Mouse (Mus musculus) lung, postnatal 0 days (tissue): Measurements from ENCODE around the gene Gm48552. TPM values are rescaled to one million over a fixed set of nuclear protein-coding genes. Genes with fewer than 3 reads are reported as not detected.

ENCODE experiments used
- ATAC-seq: fragments of 200-750 bp; cut with Nextera tagmentation; 2 replicates; pipeline ENCODE4 v1.8.0; 2017; ENCODE audit warnings: moderate library complexity
- DNase-seq: peaks from one replicate; pipeline ENCODE4 v3.0.0-alpha.2; 2016; ENCODE audit warnings: low spot score
- H3K27ac ChIP-seq: fragments of 300-500 bp; sonication (generic); 2 replicates; pipeline ENCODE4 v1.5.1; 2014; ENCODE audit warnings: antibody characterized with exemption, mild to moderate bottlenecking, low read length, mixed read lengths
- H3K27me3 ChIP-seq: fragments of 300-500 bp; sonication (generic); replicated peaks from 2 replicates; pipeline ENCODE4 v1.6.1; 2014; ENCODE audit warnings: low read length, mixed read lengths; ENCODE audit not compliant: insufficient read depth
- H3K36me3 ChIP-seq: fragments of 300-500 bp; sonication (generic); 2 replicates; pipeline ENCODE4 v1.6.1; 2014; ENCODE audit warnings: low read length, mixed read lengths; ENCODE audit not compliant: insufficient read depth
- H3K4me1 ChIP-seq: fragments of 300-500 bp; sonication (generic); 2 replicates; pipeline ENCODE4 v1.6.1; 2014; ENCODE audit warnings: antibody characterized with exemption, low read depth, low read length, mixed read lengths; ENCODE audit not compliant: insufficient read depth
- H3K4me2 ChIP-seq: fragments of 300-500 bp; sonication (generic); replicated peaks from 2 replicates; pipeline ENCODE4 v1.6.1; 2014; ENCODE audit warnings: low read depth, mild to moderate bottlenecking, low read length, moderate library complexity, mixed read lengths
- H3K4me3 ChIP-seq: fragments of 300-500 bp; sonication (generic); 2 replicates; pipeline ENCODE4 v1.5.1; 2014; ENCODE audit warnings: low read depth, low read length
- H3K9ac ChIP-seq: fragments of 300-500 bp; sonication (generic); replicated peaks from 2 replicates; pipeline ENCODE4 v1.6.1; 2014; ENCODE audit warnings: low read depth, mild to moderate bottlenecking
- H3K9me3 ChIP-seq: fragments of 300-500 bp; sonication (generic); 2 replicates; pipeline ENCODE4 v1.6.1; 2016; ENCODE audit warnings: low read length, mixed read lengths
- CTCF ChIP-seq: IDR thresholded peaks from 2 replicates; pipeline ENCODE4 v1.5.1; 2016; ENCODE audit warnings: antibody characterized with exemption, mild to moderate bottlenecking
- EP300 ChIP-seq: IDR thresholded peaks from 2 replicates; pipeline ENCODE4 v1.6.1; 2016; ENCODE audit warnings: antibody characterized with exemption, mild to moderate bottlenecking, control low read depth
- WGBS: fragments of 180-500 bp; shearing (Covaris S2); extraction: QIAGEN DNeasy Blood & Tissue Kit; methylation state at CpG from one replicate; pipeline ENCODE4 v1.1.7; 2014; 5-methylcytosine and 5-hydroxymethylcytosine counted together
- polyA plus RNA-seq: library from polyadenylated mRNA; unstranded; fragments of >200 nt; fragmentation: Nextera tagmentation; extraction: Ambion mirVana; gene quantifications from 2 replicates; pipeline ENCODE4 v1.2.1, GENCODE M21; 2015

Gm48552 gene
- polyA plus RNA-seq, 1 experiment from 2014 or later: 0.63 TPM

GRCm38 (mm10) chr10:81377793-81378552 lies 10.8 kb upstream of the Gm48552 start, which contains the start of gene Fzr1:
TSS of gene Fzr1 (minus strand) at chr10:81378516.
- peak; percentile 32 for DNase-seq
- ATAC-seq: no peak; the same call in 1 of the 2 replicates

DNA sequence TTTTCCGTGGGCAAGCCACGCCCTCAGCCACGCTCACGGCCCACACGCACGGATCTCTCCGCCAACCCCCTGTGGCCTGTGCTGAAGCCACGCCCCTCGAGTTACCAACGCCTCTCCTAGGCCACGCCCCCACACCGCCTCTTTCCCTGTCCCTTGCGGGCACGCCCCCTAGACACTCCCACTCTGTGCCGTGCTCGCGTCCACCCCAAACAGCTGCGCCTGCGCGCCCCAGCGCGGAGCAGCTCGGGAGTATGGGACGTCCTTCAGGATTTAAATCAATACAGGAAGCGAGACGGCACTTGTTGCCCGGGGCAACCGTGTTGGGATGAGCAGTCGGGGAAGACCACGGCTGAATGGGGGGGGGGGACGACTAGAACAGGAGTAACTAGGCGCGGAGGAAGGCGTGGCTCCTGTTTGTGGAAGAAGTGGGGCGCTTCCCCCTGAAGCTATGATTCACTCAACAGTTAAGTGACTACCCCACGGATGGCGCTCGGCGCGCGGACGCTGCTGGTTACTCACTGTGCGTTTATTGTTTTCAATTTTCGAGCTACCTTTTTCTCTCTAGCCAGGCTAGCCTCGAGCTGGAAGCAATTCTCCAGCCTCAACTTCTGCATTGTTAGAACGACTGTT lies 10.1 kb upstream of the Gm48552 start:
- Histone ChIP-seq H3K4me2 (peak overlapping the region; percentile 58), H3K9me3 (no peaks in the 10 kb centered on the region), H3K9ac (no peak overlapping the region), H3K27me3 (no peaks in the 10 kb centered on the region), H3K27ac (no peak overlapping the region), H3K36me3 (no peaks in the 10 kb centered on the region), H3K4me3 (peak overlapping the region; percentile 82), H3K4me1 (peaks cover 15% of the 10 kb centered on the region; the same call in 1 of the 2 replicates)
- peak; percentile 96 for ATAC-seq
- TF ChIP-seq CTCF (0 out of 2 replicates have a peak, but pooled peaks have one; percentile 25), EP300 (no peak)
- peak; percentile 100 for DNase-seq
- WGBS: 3% methylated on average over 45 of the region's 46 CpGs

More at GRCm38 (mm10) chr10:81377793-81378552, 10.8 kb upstream of the Gm48552 start, which contains the start of gene Fzr1:
- H3K27me3 ChIP-seq: no peaks in the 10 kb centered on the region
- TF ChIP-seq EP300: no peak
- TF ChIP-seq CTCF: no peak
- peak within 1 kb of the TSS; percentile 83 for H3K4me2 ChIP-seq
- H3K36me3 ChIP-seq: no peaks in the 10 kb centered on the region
- 5% methylated on average over 36 of the region's 59 CpGs for WGBS
- peaks cover 15% of the 10 kb centered on the region; the same call in 1 of the 2 replicates for H3K4me1 ChIP-seq
- H3K27ac ChIP-seq: peak within 1 kb of the TSS; percentile 43
- H3K9ac ChIP-seq: peak within 1 kb of the TSS; percentile 88
- H3K4me3 ChIP-seq: peak within 1 kb of the TSS; percentile 82
- H3K9me3 ChIP-seq: no peaks in the 10 kb centered on the region

- H3K36me3 ChIP-seq: no peaks in the 10 kb centered on the region
- H3K9me3 ChIP-seq: no peaks in the 10 kb centered on the region
- peaks cover 15% of the 10 kb centered on the region; the same call in 1 of the 2 replicates for H3K4me1 ChIP-seq
- peak overlapping the region; percentile 46; the same call in 1 of the 2 replicates for H3K4me3 ChIP-seq
- WGBS: 62% methylated on average over 3 of the region's 3 CpGs
- H3K27me3 ChIP-seq: no peaks in the 10 kb centered on the region
- no peak for TF ChIP-seq EP300
- peak; percentile 13; the same call in 1 of the 2 replicates for TF ChIP-seq CTCF
- no peak overlapping the region for H3K9ac ChIP-seq
- peak overlapping the region; percentile 58 for H3K4me2 ChIP-seq
- DNase-seq (no peak), ATAC-seq (no peak)
- H3K27ac ChIP-seq: no peak overlapping the region
Measured at GRCm38 (mm10) chr10:81379183-81379553, 9.6 kb upstream of the Gm48552 start.

- 86% methylated on average over 6 of the region's 6 CpGs for WGBS
Measured at GRCm38 (mm10) chr10:81379809-81380378, 8.9 kb upstream of the Gm48552 start.

DNA sequence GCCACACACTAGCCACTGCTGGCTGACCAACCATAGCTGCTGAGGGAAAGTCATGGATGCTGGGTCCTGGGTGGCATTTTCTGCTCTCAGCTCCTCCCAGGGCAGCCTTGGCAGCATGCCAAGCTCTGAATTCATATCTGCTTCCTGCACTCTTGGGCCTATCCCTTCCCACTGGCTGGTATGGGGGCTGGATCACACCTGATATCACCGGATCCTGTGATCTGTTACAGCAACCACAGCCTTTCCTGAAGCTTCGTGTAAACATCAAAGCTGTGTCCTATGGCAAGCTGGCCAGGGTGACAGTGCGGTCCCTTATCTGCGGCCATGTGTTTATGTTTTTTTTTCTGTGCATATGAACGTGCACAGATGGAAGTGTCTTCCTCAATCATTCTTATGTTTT lies 6.8 kb upstream of the Gm48552 start:
- ATAC-seq (peak; percentile 2), DNase-seq (peak; percentile 63)
- Histone ChIP-seq H3K9me3 (no peaks in the 10 kb centered on the region), H3K9ac (no peak overlapping the region), H3K27ac (0 out of 2 replicates have a peak overlapping the region, but pooled peaks have one; percentile 14), H3K4me1 (peaks cover 15% of the 10 kb centered on the region; the same call in 1 of the 2 replicates), H3K4me3 (no peak overlapping the region), H3K27me3 (no peaks in the 10 kb centered on the region), H3K36me3 (no peaks in the 10 kb centered on the region; the same call in none of the 2 replicates), H3K4me2 (no peak overlapping the region)
- 32% methylated on average over 5 of the region's 5 CpGs for WGBS
- TF ChIP-seq CTCF (no peak), EP300 (peak; percentile 95)

More at GRCm38 (mm10) chr10:81379809-81380378, 8.9 kb upstream of the Gm48552 start:
- Histone ChIP-seq H3K4me1 (peaks cover 17% of the 10 kb centered on the region; the same call in 1 of the 2 replicates), H3K27ac (no peak overlapping the region), H3K9ac (no peak overlapping the region), H3K4me2 (no peak overlapping the region), H3K4me3 (no peak overlapping the region), H3K36me3 (no peaks in the 10 kb centered on the region), H3K9me3 (no peaks in the 10 kb centered on the region), H3K27me3 (no peaks in the 10 kb centered on the region)
- TF ChIP-seq EP300: no peak
- no peak for DNase-seq
- ATAC-seq: no peak
